Mouse (Mus musculus): ENCODE data around the gene Dnah17.

Dnah17 gene

DNA sequence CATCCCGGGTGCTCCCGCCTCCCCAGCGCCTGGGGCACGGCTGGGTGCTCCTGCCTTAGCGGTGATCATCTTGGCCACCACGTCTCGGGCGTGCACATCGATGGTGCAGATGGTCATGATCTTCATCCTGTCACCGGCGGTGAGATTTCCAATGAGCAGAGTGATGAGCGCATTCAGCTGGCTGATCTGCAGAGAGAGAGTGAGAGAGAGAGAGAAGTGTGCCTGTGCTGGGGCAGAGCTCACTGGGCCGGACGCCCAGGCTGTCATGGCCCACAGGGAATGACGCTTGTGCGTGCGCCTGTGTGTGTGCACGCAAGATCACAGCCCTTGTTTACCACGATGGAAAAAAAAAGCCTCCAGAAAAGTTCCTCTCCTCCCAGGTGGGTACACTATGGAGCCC is 41.5 kb downstream of the Dnah17 start:
- DNase-seq (ENCODE audit: low spot score in 2 of 2): no peak

DNA sequence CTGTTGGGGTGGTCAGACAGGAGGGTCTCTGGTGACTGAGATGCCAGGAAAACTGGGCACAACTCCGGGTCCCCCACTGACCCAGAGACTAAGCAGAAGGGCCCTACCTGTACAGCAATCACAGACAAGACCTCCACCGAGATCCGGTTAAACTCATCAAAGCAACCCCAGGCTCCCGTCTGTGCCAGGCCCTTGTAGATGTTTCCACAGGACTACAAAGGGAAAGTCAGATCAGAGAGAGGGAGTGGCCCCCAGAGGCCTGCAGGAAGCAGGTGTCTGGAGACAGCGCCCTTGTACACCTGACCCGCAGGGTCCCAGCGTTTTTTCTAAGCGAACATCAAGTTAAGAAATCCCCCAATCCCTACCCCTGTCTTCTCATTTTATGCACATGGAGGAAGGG is 44.5 kb downstream of the Dnah17 start:
- no peak for DNase-seq (ENCODE audit: low spot score in 2 of 2)

DNA sequence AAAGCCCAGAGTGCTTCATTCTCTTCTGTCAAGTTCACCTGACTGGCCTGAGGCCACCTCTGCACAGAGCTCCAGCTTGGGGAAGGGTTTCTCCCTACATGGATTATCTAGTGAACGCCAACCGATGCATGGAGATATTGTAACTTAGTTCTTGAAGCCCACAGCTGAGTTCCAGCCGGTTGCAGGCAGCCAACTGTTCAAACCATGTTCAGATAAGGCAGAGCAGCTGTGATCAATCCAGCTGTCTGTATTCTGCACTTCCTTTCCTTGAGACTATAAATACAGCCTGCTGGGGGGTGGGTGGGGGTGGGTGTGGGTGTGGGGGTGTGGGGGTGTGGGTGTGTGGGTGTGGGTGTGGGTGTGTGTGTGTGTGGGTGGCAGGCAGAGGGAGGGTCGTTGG is 45.3 kb downstream of the Dnah17 start:
- no peak for DNase-seq (ENCODE audit: low spot score in 2 of 2)

DNA sequence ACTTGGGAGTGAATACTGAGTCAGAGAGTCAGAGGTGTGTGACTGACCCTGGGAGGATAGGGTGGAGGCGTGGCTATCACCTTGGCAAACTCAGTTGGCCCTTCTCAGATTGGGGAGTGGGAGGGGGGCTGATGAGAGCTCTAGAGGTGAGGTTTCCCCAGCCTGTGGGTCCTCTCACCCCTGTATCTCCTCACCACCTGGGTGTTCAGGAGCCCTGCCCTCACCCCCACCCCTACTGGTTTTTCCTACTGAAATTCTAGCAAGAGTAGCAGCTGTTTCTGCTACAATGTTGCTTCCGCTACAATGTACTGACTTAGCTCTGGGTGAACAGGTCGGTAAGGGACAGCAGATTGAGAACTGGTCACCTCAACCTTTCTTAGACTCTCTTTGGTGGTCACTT is 46.2 kb downstream of the Dnah17 start:
- DNase-seq (ENCODE audit: low spot score in 2 of 2): no peak

GRCm38 (mm10) chr11:118083811-118084210 is 46.6 kb downstream of the Dnah17 start:
- peak in 1 of 2 experiments; percentile 74 for DNase-seq (ENCODE audit: low spot score in 2 of 2)

- no peak for DNase-seq (ENCODE audit: low spot score in 2 of 2)
These were observed 48.1 kb downstream of the Dnah17 start for GRCm38 (mm10) chr11:118082294-118082693.

GRCm38 (mm10) chr11:118079750-118080149 is 50.7 kb downstream of the Dnah17 start:
- no peak for DNase-seq (ENCODE audit: low spot score in 2 of 2)

DNA sequence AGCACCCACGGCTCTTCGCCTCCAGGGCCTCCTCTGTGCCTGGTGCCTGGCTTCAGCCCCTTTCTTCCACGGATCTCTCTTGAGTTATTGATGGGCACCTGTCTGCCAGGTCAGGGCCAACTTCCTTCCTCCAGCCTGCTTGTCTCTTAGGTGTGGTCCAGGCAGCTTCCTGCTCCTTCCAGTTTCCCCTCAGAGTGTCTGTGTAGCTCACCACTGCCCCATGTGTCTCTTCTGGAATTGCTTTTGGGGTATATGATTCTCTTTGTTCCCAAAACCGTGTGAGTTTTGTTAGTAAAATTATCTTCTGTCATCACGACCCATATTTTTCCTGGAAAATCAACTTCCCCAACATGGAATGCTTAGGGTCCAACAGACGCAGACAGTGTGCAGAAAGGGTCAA is 53.5 kb downstream of the Dnah17 start:
- no peak for DNase-seq (ENCODE audit: low spot score in 2 of 2)

- no peak for DNase-seq (ENCODE audit: low spot score in 2 of 2)
These were observed 55.4 kb downstream of the Dnah17 start for GRCm38 (mm10) chr11:118075035-118075522.

GRCm38 (mm10) chr11:118071227-118071912 is 59.1 kb downstream of the Dnah17 start:
- no peak for DNase-seq (ENCODE audit: low spot score in 2 of 2)

- no peak for DNase-seq (ENCODE audit: low spot score in 2 of 2)
These were observed 61.6 kb downstream of the Dnah17 start for GRCm38 (mm10) chr11:118068812-118069332.

DNA sequence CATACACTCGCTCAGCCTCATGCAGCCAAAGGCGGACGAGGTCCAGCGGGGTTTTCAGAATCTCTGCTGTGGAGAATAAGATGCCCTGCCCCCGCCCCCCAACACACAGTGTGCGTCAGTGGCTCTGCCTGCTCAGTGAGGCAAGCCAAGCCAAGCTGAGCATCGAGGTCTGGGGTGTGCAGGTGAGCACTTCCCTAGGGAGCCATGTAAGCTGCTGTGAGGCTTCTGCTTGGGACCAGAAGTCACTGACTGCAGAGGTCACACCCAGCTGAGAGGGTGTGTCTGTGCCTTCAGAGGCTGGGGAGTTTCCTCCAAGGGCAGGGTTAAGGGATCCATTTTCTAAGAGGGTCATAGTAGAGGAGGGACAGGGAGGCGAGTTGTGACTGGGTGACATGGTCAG is 62.8 kb downstream of the Dnah17 start:
- DNase-seq (ENCODE audit: low spot score in 2 of 2): no peak

- DNase-seq (ENCODE audit: low spot score in 2 of 2): no peak
These were observed 70.4 kb downstream of the Dnah17 start for GRCm38 (mm10) chr11:118060038-118060437.

GRCm38 (mm10) chr11:118058872-118059271 is 71.6 kb downstream of the Dnah17 start:
- DNase-seq (ENCODE audit: low spot score in 2 of 2): no peak

- no peak for DNase-seq (ENCODE audit: low spot score in 2 of 2)
These were observed 72.1 kb downstream of the Dnah17 start for GRCm38 (mm10) chr11:118058367-118058766.

DNA sequence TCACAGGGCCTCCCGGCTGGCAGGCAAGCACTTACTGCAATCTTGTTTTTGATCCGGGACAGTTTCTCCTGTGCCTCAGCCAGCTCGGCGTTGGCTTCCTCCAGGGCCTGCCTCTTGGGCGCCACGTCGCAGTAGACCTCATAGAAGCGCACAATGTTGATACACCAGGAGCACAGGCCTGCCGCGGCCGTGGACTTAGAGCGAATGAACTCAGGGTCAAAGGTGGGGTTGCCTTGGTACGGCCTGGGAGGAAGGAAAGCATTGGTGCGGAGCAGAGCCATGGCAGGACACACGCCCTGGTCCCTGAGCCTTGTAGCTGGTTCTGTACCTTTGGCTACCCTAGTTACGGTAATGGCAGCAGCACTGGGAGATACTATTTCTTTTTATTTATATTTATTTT is 80.3 kb downstream of the Dnah17 start:
- no peak for DNase-seq (ENCODE audit: low spot score in 2 of 2)

DNA sequence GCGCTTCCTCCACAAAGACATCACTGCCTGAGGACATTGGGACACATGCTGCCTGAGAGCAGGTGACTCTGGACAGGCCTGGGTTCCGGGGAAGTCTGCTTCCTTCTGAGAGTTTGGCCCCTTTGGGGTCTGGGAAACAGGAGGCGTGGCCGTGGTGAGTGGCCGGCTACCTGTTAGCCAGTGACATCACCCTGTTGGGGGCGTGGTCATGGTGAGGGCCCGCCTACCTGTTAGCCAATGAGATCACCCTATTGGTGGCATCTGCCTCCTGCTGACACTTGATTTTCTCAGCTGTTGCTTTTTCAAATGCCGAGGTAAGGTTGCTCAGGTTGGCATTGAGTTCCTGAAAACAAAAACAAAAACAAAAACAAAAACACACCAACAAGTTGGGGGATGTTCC is 80.8 kb downstream of the Dnah17 start:
- no peak for DNase-seq (ENCODE audit: low spot score in 2 of 2)

- DNase-seq (ENCODE audit: low spot score in 2 of 2): peak; percentile 53 to 54
These were observed 87.0 kb downstream of the Dnah17 start for GRCm38 (mm10) chr11:118043293-118043907.

GRCm38 (mm10) chr11:118042791-118043190 is 87.6 kb downstream of the Dnah17 start:
- no peak for DNase-seq (ENCODE audit: low spot score in 2 of 2)

- no peak for DNase-seq (ENCODE audit: low spot score in 2 of 2)
These were observed 95.4 kb downstream of the Dnah17 start for GRCm38 (mm10) chr11:118035068-118035467.

GRCm38 (mm10) chr11:118034395-118034794 is 96.0 kb downstream of the Dnah17 start:
- no peak for DNase-seq (ENCODE audit: low spot score in 2 of 2)

GRCm38 (mm10) chr11:118031134-118031533 is 99.3 kb downstream of the Dnah17 start:
- no peak for DNase-seq (ENCODE audit: low spot score in 2 of 2)

GRCm38 (mm10) chr11:118029170-118029569 is 101.3 kb downstream of the Dnah17 start:
- no peak for DNase-seq (ENCODE audit: low spot score in 2 of 2)
